In the genomic region with DNA sequence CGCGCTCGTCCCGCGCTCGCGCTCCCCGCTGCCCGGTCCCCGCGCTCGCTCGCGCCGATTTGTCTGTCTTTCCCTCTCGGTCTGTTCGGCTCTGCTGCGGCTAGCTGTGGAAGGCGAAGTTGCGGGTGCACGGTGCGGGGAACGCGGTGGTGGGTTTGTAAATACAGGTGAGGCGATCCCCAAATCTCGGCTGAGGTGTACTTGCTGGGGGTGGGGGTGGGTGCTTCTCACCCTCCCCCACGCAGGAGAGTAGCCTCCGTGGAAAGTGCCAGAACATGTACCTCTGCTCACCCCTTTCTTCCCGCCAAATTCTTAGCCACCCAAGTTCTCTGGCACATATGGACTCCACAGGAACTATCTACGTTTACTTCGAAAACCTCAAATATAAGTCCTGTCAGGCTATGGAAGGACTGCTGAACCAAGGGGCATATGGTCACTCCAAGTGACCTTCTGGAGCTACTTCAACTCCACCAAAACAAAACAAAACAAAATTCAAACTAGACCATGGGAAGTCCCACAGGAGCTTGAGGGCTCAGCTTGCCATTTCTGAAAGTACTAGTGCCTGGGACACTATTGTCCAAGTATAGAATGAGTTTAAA, we compare ENCODE assay signal across 8 mouse cellular contexts. TPM values are rescaled to one million over a fixed set of nuclear protein-coding genes. Genes with fewer than 3 reads are reported as not detected.
DNase-seq lines count a peak whose midpoint lies in the region; ATAC-seq and TF ChIP-seq lines count a peak whose summit lies in the region.

A gene (minus strand): TSS at position 182 of the 599 bp plus-strand sequence.

- DNase-seq in kidney, adult 9 months, result peak; percentile 16
- no peak for DNase-seq in kidney, adult 8-10 months
- DNase-seq in ES-E14 (ENCODE audit: low read depth, low spot score), result peak; percentile 24
- DNase-seq in layer of hippocampus, postnatal 25 days (ENCODE audit: extremely low spot score in 1 of 2, low spot score in 1 of 2), result no peak
- DNase-seq in adrenal gland, adult 8-10 months, result no peak
- DNase-seq in cerebellum, adult 9-11 months, result no peak

- H3K36me3 ChIP-seq in ES-E14 (ENCODE audit: control insufficient read depth, insufficient read depth, low read length, poor library complexity, severe bottlenecking), result no peaks in the 10 kb centered on the region
- H3K36me3 ChIP-seq in forebrain, embryonic 13.5 days (ENCODE audit: poor library complexity, severe bottlenecking), result no peaks in the 10 kb centered on the region
- no peaks in the 10 kb centered on the region for H3K36me3 ChIP-seq in midbrain, embryonic 15.5 days (replicated peaks)

- H3K4me1 ChIP-seq in ES-E14 (ENCODE audit: control insufficient read depth in 2 of 2, insufficient read depth in 2 of 2, low read length in 2 of 2, poor library complexity in 1 of 2), result no peaks in the 10 kb centered on the region; a peak in 1 of 4 replicates
- peaks cover 9% of the 10 kb centered on the region; the same call in 1 of the 2 replicates for H3K4me1 ChIP-seq in forebrain, embryonic 13.5 days
- no peaks in the 10 kb centered on the region; the same call in 1 of the 2 replicates for H3K4me1 ChIP-seq in midbrain, embryonic 15.5 days

- no peaks in the 10 kb centered on the region for H3K27me3 ChIP-seq in forebrain, embryonic 13.5 days
- H3K27me3 ChIP-seq in midbrain, embryonic 15.5 days (replicated peaks), result no peaks in the 10 kb centered on the region

- peak within 1 kb of the TSS; percentile 93 to 98 for H3K4me3 ChIP-seq in ES-E14 (ENCODE audit: insufficient read depth in 1 of 2, low read depth in 1 of 2, low read length in 2 of 2, poor library complexity in 1 of 2, severe bottlenecking in 1 of 2)
- peak within 1 kb of the TSS; percentile 63 for H3K4me3 ChIP-seq in forebrain, embryonic 13.5 days
- peak within 1 kb of the TSS; percentile 67 for H3K4me3 ChIP-seq in midbrain, embryonic 15.5 days

- H3K27ac ChIP-seq in ES-E14 (ENCODE audit: insufficient read depth, low read depth, low read length, poor library complexity, severe bottlenecking), result 0 out of 2 replicates have a peak within 1 kb of the TSS, but pooled peaks have one; percentile 24
- peak within 1 kb of the TSS; percentile 98 for H3K27ac ChIP-seq in forebrain, embryonic 13.5 days
- H3K27ac ChIP-seq in midbrain, embryonic 15.5 days, result peak within 1 kb of the TSS; percentile 98

- H3K9ac ChIP-seq in ES-E14 (ENCODE audit: insufficient read depth, low read depth, low read length, poor library complexity, severe bottlenecking), result peak within 1 kb of the TSS; percentile 91
- H3K9ac ChIP-seq in forebrain, embryonic 13.5 days, result peak within 1 kb of the TSS; percentile 97
- H3K9ac ChIP-seq in midbrain, embryonic 15.5 days, result peak within 1 kb of the TSS; percentile 93

- H3K4me2 ChIP-seq in forebrain, embryonic 13.5 days, result peak within 1 kb of the TSS; percentile 79
- H3K4me2 ChIP-seq in midbrain, embryonic 15.5 days, result peak within 1 kb of the TSS; percentile 77

- H3K9me3 ChIP-seq in ES-E14 (ENCODE audit: control insufficient read depth, insufficient read depth, low read depth, low read length), result no peaks in the 10 kb centered on the region
- H3K9me3 ChIP-seq in forebrain, embryonic 13.5 days (replicated peaks), result no peaks in the 10 kb centered on the region
- H3K9me3 ChIP-seq in midbrain, embryonic 15.5 days, result no peaks in the 10 kb centered on the region

- 3% methylated on average over 31 of the region's 31 CpGs for WGBS in forebrain, embryonic 13.5 days
- 3% methylated on average over 31 of the region's 31 CpGs for WGBS in midbrain, embryonic 15.5 days

- ATAC-seq in forebrain, embryonic 13.5 days, result peak; percentile 60; the same call in 1 of the 2 replicates
- ATAC-seq in midbrain, embryonic 15.5 days (replicated peaks), result no peak; the same call in none of the 2 replicates

- in situ Hi-C loops in ES-E14 (cut with MboI; ENCODE audit: low sequenced_read_pairs in 2 of 2, unreplicated experiment in 2 of 2), result no loop called here

TF ChIP-seq in ES-E14, 5 proteins besides CTCF, POLR2A, EP300 and RAD21:
- TF ChIP-seq MAFK (IDR thresholded peaks at IDR 0.05; ENCODE audit: insufficient read depth, low read depth, low read length), result no peak

RNA-seq across cellular contexts. Expression of the gene that starts here (rescaled TPM):
- 0.62 and 1.5 TPM in 2 replicates for total RNA-seq in ES-E14 (2012; rRNA removed)
- 15.9 and 17.1 TPM in 2 replicates for polyA plus RNA-seq in forebrain, embryonic 13.5 days (2015; fragmentation: Nextera tagmentation; extraction: Ambion mirVana)
- total RNA-seq in layer of hippocampus, postnatal 25 days (2021), result 10 to 100 TPM; 10.5 to 14.0 TPM
- polyA plus RNA-seq in midbrain, embryonic 15.5 days (2015; fragmentation: Nextera tagmentation; extraction: Ambion mirVana), result 13.6 and 16.8 TPM in 2 replicates
- total RNA-seq in adrenal gland, adult 8-10 months (2022), result under 1 TPM in 3 of 4 experiments, not detected in 1; 0.48 to 0.62 (median 0.49) TPM

Comparison
In these comparisons a context has a peak if more than half of its experiments do, and no peak if none do; other contexts are left out.
1. DNase-seq: peak in kidney, adult 9 months (single experiment) and ES-E14 (single experiment); none in kidney, adult 8-10 months (0 of 2), layer of hippocampus, postnatal 25 days (0 of 2), adrenal gland, adult 8-10 months (single experiment) and cerebellum, adult 9-11 months (single experiment).
2. H3K27ac ChIP-seq: peak in every context shown above with its lines; median percentile 98 in forebrain, embryonic 13.5 days; 98 in midbrain, embryonic 15.5 days; 24 in ES-E14.
3. Peak in every context shown above with its lines, with median percentiles within 50 percentile points of each other: H3K4me3 ChIP-seq and H3K9ac ChIP-seq.